Mouse (Mus musculus) liver, postnatal 0 days (tissue): Measurements from ENCODE around the gene Phf13. TPM values are rescaled to one million over a fixed set of nuclear protein-coding genes. Genes with fewer than 3 reads are reported as not detected.

ENCODE experiments used
- ATAC-seq: fragments of 200-750 bp; cut with Nextera tagmentation; 2 replicates; pipeline ENCODE4 v1.8.0; 2017; ENCODE audit warnings: mild to moderate bottlenecking, moderate library complexity
- DNase-seq: peaks from one replicate; pipeline ENCODE4 v3.0.0-alpha.2; 2016
- H3K27ac ChIP-seq: fragments of 300-500 bp; sonication (generic); 2 replicates; pipeline ENCODE4 v1.5.1; 2014; ENCODE audit warnings: antibody characterized with exemption, moderate library complexity, mild to moderate bottlenecking, low read depth
- H3K27me3 ChIP-seq: fragments of 300-500 bp; sonication (generic); 2 replicates; pipeline ENCODE4 v1.6.1; 2014; ENCODE audit warnings: low read length, control low read depth, mixed read lengths; ENCODE audit not compliant: insufficient read depth
- H3K36me3 ChIP-seq: fragments of 300-500 bp; sonication (generic); replicated peaks from 2 replicates; pipeline ENCODE4 v1.6.1; 2014; ENCODE audit warnings: mild to moderate bottlenecking, control low read depth, low read length, moderate library complexity, mixed read lengths; ENCODE audit not compliant: insufficient read depth
- H3K4me1 ChIP-seq: fragments of 300-500 bp; sonication (generic); 2 replicates; pipeline ENCODE4 v1.6.1; 2014; ENCODE audit warnings: antibody characterized with exemption, mild to moderate bottlenecking, control low read depth; ENCODE audit not compliant: insufficient read depth
- H3K4me2 ChIP-seq: fragments of 300-500 bp; sonication (generic); 2 replicates; pipeline ENCODE4 v1.6.1; 2014; ENCODE audit warnings: low read depth, mild to moderate bottlenecking, low read length, moderate library complexity, mixed read lengths
- H3K4me3 ChIP-seq: fragments of 300-500 bp; sonication (generic); 2 replicates; pipeline ENCODE4 v1.5.1; 2014; ENCODE audit warnings: low read depth, low read length
- H3K9ac ChIP-seq: fragments of 300-500 bp; sonication (generic); replicated peaks from 2 replicates; pipeline ENCODE4 v1.6.1; 2014; ENCODE audit warnings: mild to moderate bottlenecking, moderate library complexity
- H3K9me3 ChIP-seq: fragments of 300-500 bp; sonication (generic); 2 replicates; pipeline ENCODE4 v1.6.1; 2016; ENCODE audit warnings: mild to moderate bottlenecking, control low read depth, low read length, mixed read lengths
- CTCF ChIP-seq: sonication (generic); IDR thresholded peaks from 2 replicates; pipeline ENCODE4 v1.5.1; 2016; ENCODE audit warnings: antibody characterized with exemption, low read depth
- EP300 ChIP-seq: IDR thresholded peaks from 2 replicates; pipeline ENCODE4 v1.6.1; 2016; ENCODE audit warnings: antibody characterized with exemption, low read depth, mild to moderate bottlenecking
- WGBS: fragments of 180-500 bp; shearing (Covaris S2); extraction: QIAGEN DNeasy Blood & Tissue Kit; methylation state at CpG from one replicate; pipeline ENCODE4 v1.1.7; 2014; ENCODE audit not compliant: insufficient replicate concordance; 5-methylcytosine and 5-hydroxymethylcytosine counted together
- polyA plus RNA-seq: library from polyadenylated mRNA; unstranded; fragments of >200 nt; fragmentation: Nextera tagmentation; extraction: Ambion mirVana; gene quantifications from 2 replicates; pipeline ENCODE4 v1.2.1, GENCODE M21; 2015

The Phf13 gene
- polyA plus RNA-seq, 1 experiment from 2014 or later, result 3.6 TPM

- ATAC-seq (peak; percentile 79), DNase-seq (peak; percentile 76)
- H3K9me3 ChIP-seq, result no peaks in the 10 kb centered on the region
- peaks cover 37% of the 10 kb centered on the region for H3K4me1 ChIP-seq
- peaks cover 3% of the 10 kb centered on the region; the same call in 1 of the 2 replicates for H3K27me3 ChIP-seq
- 2% methylated on average over 10 of the region's 10 CpGs for WGBS
- peaks cover 16% of the 10 kb centered on the region; the same call in 1 of the 2 replicates for H3K36me3 ChIP-seq
- peak overlapping the region; percentile 87 for H3K4me3 ChIP-seq
- peak overlapping the region; percentile 83 for H3K9ac ChIP-seq
- H3K4me2 ChIP-seq, result peak overlapping the region; percentile 95
- TF ChIP-seq CTCF, result no peak
- TF ChIP-seq EP300, result no peak; the same call in 1 of the 2 replicates
- peak overlapping the region; percentile 96 for H3K27ac ChIP-seq
Observed at GRCm38 (mm10) chr4:152010091-152010706, 14.1 kb upstream of the Phf13 start.

DNA sequence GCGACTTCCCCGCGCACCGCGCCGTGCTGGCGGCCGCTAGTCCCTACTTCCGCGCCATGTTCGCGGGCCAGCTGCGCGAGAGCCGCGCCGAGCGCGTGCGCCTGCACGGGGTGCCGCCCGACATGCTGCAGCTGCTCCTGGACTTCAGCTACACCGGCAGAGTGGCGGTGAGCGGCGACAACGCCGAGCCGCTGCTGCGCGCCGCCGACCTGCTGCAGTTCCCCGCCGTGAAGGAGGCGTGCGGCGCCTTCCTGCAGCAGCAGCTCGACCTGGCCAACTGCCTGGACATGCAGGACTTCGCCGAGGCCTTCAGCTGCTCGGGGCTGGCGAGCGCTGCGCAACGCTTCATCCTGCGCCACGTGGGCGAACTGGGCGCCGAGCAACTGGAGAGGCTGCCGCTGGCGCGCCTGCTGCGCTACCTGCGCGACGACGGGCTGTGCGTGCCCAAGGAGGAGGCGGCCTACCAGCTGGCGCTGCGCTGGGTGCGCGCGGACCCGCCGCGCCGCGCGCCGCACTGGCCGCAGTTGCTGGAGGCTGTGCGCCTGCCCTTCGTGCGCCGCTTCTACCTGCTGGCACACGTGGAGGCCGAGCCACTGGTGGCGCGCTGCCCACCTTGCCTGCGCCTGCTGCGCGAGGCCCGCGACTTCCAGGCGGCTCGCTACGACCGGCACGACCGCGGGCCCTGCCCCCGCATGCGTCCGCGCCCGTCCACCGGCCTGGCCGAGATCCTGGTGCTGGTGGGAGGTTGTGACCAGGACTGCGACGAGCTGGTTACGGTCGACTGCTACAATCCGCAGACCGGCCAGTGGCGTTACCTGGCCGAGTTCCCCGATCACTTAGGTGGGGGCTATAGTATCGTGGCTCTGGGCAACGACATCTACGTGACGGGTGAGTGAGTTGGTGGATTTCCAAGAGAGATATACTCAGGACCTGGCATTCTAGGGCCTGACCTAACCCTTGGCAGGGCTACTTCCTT, 13.3 kb upstream of the Phf13 start:
- Histone ChIP-seq H3K4me1 (peaks cover 37% of the 10 kb centered on the region), H3K27me3 (peaks cover 3% of the 10 kb centered on the region; the same call in 1 of the 2 replicates), H3K27ac (peak overlapping the region; percentile 96), H3K36me3 (peaks cover 12% of the 10 kb centered on the region; the same call in 1 of the 2 replicates), H3K4me2 (peak overlapping the region; percentile 95), H3K9ac (peak overlapping the region; percentile 83), H3K9me3 (no peaks in the 10 kb centered on the region), H3K4me3 (peak overlapping the region; percentile 87)
- DNase-seq, result peak; percentile 64
- WGBS, result 3% methylated on average over 106 of the region's 115 CpGs
- ATAC-seq, result peak; percentile 51
- TF ChIP-seq EP300, result no peak
- TF ChIP-seq CTCF, result no peak

DNA sequence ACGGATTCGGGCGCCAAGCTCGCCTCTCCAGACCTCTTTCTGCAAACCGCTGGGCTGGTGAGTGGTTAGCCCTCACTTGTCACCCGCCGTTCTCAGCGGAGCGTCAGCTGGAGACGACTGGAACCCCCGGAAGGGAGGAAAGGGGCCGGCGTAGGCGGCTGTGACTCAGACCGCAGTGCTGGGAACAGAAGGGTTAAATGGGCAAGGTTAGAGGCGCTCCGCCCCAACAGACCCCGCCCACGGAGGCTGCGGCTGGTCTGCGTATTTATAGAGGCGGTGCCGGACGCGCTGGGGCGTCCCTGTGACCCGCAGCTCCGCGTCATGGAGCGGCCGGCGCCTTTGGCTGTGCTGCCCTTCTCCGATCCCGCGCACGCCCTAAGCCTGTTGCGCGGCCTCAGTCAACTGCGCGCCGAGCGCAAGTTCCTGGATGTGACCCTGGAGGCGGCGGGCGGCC, 12.6 kb upstream of the Phf13 start, which contains the start of gene Klhl21:
Gene Klhl21, plus strand, starts transcription at position 182 of the 454 bp plus-strand sequence.
- Histone ChIP-seq H3K4me2 (peak within 1 kb of the TSS; percentile 95), H3K27ac (peak within 1 kb of the TSS; percentile 96), H3K36me3 (peaks cover 7% of the 10 kb centered on the region; the same call in 1 of the 2 replicates), H3K27me3 (peaks cover 3% of the 10 kb centered on the region; the same call in 1 of the 2 replicates), H3K9me3 (no peaks in the 10 kb centered on the region), H3K4me1 (peaks cover 37% of the 10 kb centered on the region), H3K9ac (peak within 1 kb of the TSS; percentile 83), H3K4me3 (peak within 1 kb of the TSS; percentile 87)
- TF ChIP-seq EP300, result no peak
- no peak for TF ChIP-seq CTCF
- ATAC-seq (peak; percentile 80), DNase-seq (peak; percentile 95)
- WGBS, result under 1% methylated on average over 44 of the region's 45 CpGs

DNA sequence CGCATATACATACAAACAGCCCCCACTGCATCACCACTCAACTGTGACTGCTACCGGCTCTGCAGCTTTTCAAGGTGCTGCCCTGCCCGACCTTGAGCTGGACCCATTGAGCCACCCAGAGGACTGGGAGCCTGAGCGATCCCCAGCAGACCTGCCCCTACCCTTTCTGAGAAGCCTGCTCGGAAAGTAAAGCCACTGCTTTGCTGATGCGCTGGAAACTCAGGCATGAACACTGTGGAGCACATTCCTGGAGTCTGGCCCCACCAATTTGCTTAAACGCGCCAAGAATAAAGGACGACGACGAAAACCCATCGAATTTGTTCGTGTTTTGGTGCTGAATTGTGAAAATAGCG, 12.1 kb upstream of the Phf13 start:
- Histone ChIP-seq H3K4me1 (peaks cover 37% of the 10 kb centered on the region), H3K27ac (peak overlapping the region; percentile 96; the same call in 1 of the 2 replicates), H3K4me2 (peak overlapping the region; percentile 95), H3K9ac (peak overlapping the region; percentile 83), H3K36me3 (peaks cover 7% of the 10 kb centered on the region; the same call in 1 of the 2 replicates), H3K27me3 (peaks cover 3% of the 10 kb centered on the region; the same call in 1 of the 2 replicates), H3K4me3 (peak overlapping the region; percentile 87), H3K9me3 (no peaks in the 10 kb centered on the region)
- DNase-seq (no peak), ATAC-seq (no peak)
- 1% methylated on average over 14 of the region's 14 CpGs for WGBS
- TF ChIP-seq EP300, result no peak
- no peak for TF ChIP-seq CTCF

GRCm38 (mm10) chr4:152007481-152008147, 11.6 kb upstream of the Phf13 start:
- Histone ChIP-seq H3K36me3 (peaks cover 4% of the 10 kb centered on the region; the same call in 1 of the 2 replicates), H3K9me3 (no peaks in the 10 kb centered on the region), H3K4me2 (peak overlapping the region; percentile 95), H3K9ac (peak overlapping the region; percentile 83; the same call in 1 of the 2 replicates), H3K4me3 (peak overlapping the region; percentile 87), H3K27ac (peak overlapping the region; percentile 96; the same call in 1 of the 2 replicates), H3K4me1 (peaks cover 37% of the 10 kb centered on the region), H3K27me3 (peaks cover 3% of the 10 kb centered on the region; the same call in 1 of the 2 replicates)
- WGBS, result 36% methylated on average over 8 of the region's 8 CpGs
- TF ChIP-seq CTCF (no peak), EP300 (no peak)
- DNase-seq (no peak), ATAC-seq (no peak)
